Mouse (Mus musculus): Measurements from ENCODE around the gene Higd1a.
A peak's percentile ranks its signal among the peaks of the same experiment; 100 is the strongest.

DNA sequence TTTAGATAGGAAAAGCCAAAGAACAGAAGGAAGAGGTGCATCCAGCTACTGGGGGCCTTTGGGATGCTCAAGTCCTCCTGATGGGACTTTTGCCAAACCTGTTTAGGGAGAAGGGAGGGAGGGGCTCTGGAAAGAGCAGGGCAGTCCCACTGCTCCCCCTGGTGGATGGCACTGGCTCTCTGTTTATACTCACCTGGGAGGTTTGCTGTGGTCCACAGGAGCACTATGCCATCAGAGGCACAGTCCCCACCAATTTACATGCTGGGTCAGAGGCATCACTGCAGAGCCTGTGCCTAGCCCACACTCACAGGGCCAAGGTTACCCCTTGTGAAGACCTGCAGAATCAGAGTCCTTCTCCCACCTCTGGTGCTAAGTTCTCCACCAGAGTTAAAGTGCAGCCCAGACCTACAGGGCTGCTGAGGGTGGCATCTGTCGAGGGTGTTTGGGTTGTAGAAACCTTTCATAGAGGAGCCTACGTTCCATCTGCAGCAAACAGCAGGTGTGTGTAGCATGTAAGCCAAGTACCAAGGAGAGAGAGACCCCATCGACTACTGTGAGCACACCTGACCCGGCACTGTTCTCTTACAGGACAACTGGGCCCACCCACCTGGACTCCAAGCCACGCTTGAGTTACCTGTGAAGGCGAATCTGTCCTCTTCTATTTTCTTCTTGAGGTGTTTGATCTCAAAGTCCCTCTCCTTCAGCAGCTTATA lies 27.8 kb downstream of the Higd1a start:
- TF ChIP-seq CTCF (IDR thresholded peaks at IDR 0.05; ENCODE audit: insufficient read depth, low read depth, low read length), result peak; percentile 63; the same call in 1 of the 2 replicates
- TF ChIP-seq POLR2A (IDR thresholded peaks at IDR 0.05; ENCODE audit: insufficient read depth, low read depth, low read length), result no peak
